Mouse (Mus musculus): ENCODE results near the gene Fam193a. TPM values are rescaled to one million over a fixed set of nuclear protein-coding genes. Genes with fewer than 3 reads are reported as not detected.

Fam193a gene
- polyA plus RNA-seq, 1 experiment from 2014 or later = 19.4 TPM

GRCm38 (mm10) chr5:34393251-34393650 is 23.5 kb downstream of the Fam193a start:
- Histone ChIP-seq H3K9ac (no peak overlapping the region), H3K36me3 (replicated peaks) (no peaks in the 10 kb centered on the region), H3K9me3 (no peaks in the 10 kb centered on the region), H3K27me3 (replicated peaks) (no peaks in the 10 kb centered on the region), H3K4me1 (0 out of 2 replicates have a peak, but pooled peaks cover 3% of the 10 kb centered on the region), H3K4me3 (no peak overlapping the region), H3K27ac (no peak overlapping the region), H3K4me2 (no peak overlapping the region)
- 95% methylated on average over 8 of the region's 8 CpGs for WGBS
- no peak for ATAC-seq (replicated peaks)

- Histone ChIP-seq H3K9ac (no peak overlapping the region), H3K27me3 (replicated peaks) (no peaks in the 10 kb centered on the region), H3K4me1 (0 out of 2 replicates have a peak, but pooled peaks cover 3% of the 10 kb centered on the region), H3K36me3 (replicated peaks) (no peaks in the 10 kb centered on the region), H3K27ac (no peak overlapping the region), H3K9me3 (no peaks in the 10 kb centered on the region), H3K4me3 (no peak overlapping the region), H3K4me2 (no peak overlapping the region)
- WGBS = 97% methylated on average over 1 of the region's 1 CpGs
- ATAC-seq (replicated peaks) = no peak
Measured at GRCm38 (mm10) chr5:34395347-34395746, 25.6 kb downstream of the Fam193a start.

GRCm38 (mm10) chr5:34395850-34396540 is 26.3 kb downstream of the Fam193a start:
- H3K4me1 ChIP-seq = 0 out of 2 replicates have a peak, but pooled peaks cover 3% of the 10 kb centered on the region
- WGBS = 88% methylated on average over 2 of the region's 2 CpGs
- H3K4me3 ChIP-seq = no peak overlapping the region
- H3K36me3 ChIP-seq (replicated peaks) = no peaks in the 10 kb centered on the region
- H3K27ac ChIP-seq = no peak overlapping the region
- no peaks in the 10 kb centered on the region for H3K9me3 ChIP-seq
- no peak overlapping the region for H3K9ac ChIP-seq
- H3K27me3 ChIP-seq (replicated peaks) = no peaks in the 10 kb centered on the region
- ATAC-seq (replicated peaks) = no peak
- no peak overlapping the region for H3K4me2 ChIP-seq

- Histone ChIP-seq H3K9ac (no peak overlapping the region), H3K9me3 (no peaks in the 10 kb centered on the region), H3K4me3 (no peak overlapping the region), H3K27ac (no peak overlapping the region), H3K27me3 (replicated peaks) (no peaks in the 10 kb centered on the region), H3K36me3 (replicated peaks) (no peaks in the 10 kb centered on the region), H3K4me1 (0 out of 2 replicates have a peak, but pooled peaks cover 3% of the 10 kb centered on the region), H3K4me2 (no peak overlapping the region)
- no peak for ATAC-seq (replicated peaks)
- WGBS = 94% methylated on average over 2 of the region's 2 CpGs
Measured at GRCm38 (mm10) chr5:34397866-34398265, 28.1 kb downstream of the Fam193a start.

- H3K4me2 ChIP-seq = no peak overlapping the region
- H3K36me3 ChIP-seq (replicated peaks) = no peaks in the 10 kb centered on the region
- no peak for ATAC-seq (replicated peaks)
- no peak overlapping the region for H3K4me3 ChIP-seq
- no peaks in the 10 kb centered on the region for H3K9me3 ChIP-seq
- no peak overlapping the region for H3K9ac ChIP-seq
- H3K4me1 ChIP-seq = 0 out of 2 replicates have a peak, but pooled peaks cover 3% of the 10 kb centered on the region
- WGBS = 77% methylated on average over 1 of the region's 1 CpGs
- no peaks in the 10 kb centered on the region for H3K27me3 ChIP-seq (replicated peaks)
- no peak overlapping the region for H3K27ac ChIP-seq
Measured at GRCm38 (mm10) chr5:34398326-34398725, 28.6 kb downstream of the Fam193a start.

- H3K9ac ChIP-seq = no peak overlapping the region
- no peak overlapping the region for H3K4me3 ChIP-seq
- no peak for ATAC-seq (replicated peaks)
- H3K9me3 ChIP-seq = no peaks in the 10 kb centered on the region
- H3K27ac ChIP-seq = peak overlapping the region; percentile 13; the same call in 1 of the 2 replicates
- H3K27me3 ChIP-seq (replicated peaks) = no peaks in the 10 kb centered on the region
- H3K4me2 ChIP-seq = no peak overlapping the region
- no peaks in the 10 kb centered on the region for H3K36me3 ChIP-seq (replicated peaks)
- 93% methylated on average over 6 of the region's 6 CpGs for WGBS
- H3K4me1 ChIP-seq = peaks cover 11% of the 10 kb centered on the region
Measured at GRCm38 (mm10) chr5:34407366-34407918, 37.7 kb downstream of the Fam193a start.

GRCm38 (mm10) chr5:34409002-34409401 is 39.3 kb downstream of the Fam193a start:
- Histone ChIP-seq H3K27me3 (replicated peaks) (no peaks in the 10 kb centered on the region), H3K36me3 (replicated peaks) (no peaks in the 10 kb centered on the region), H3K9me3 (no peaks in the 10 kb centered on the region), H3K4me3 (no peak overlapping the region), H3K27ac (no peak overlapping the region), H3K4me1 (peaks cover 11% of the 10 kb centered on the region), H3K9ac (no peak overlapping the region), H3K4me2 (no peak overlapping the region)
- 78% methylated on average over 1 of the region's 1 CpGs for WGBS
- ATAC-seq (replicated peaks) = no peak

- ATAC-seq (replicated peaks) = no peak
- Histone ChIP-seq H3K4me3 (no peak overlapping the region), H3K27me3 (replicated peaks) (no peaks in the 10 kb centered on the region), H3K36me3 (replicated peaks) (no peaks in the 10 kb centered on the region), H3K9ac (no peak overlapping the region), H3K4me1 (peaks cover 11% of the 10 kb centered on the region), H3K9me3 (no peaks in the 10 kb centered on the region), H3K27ac (no peak overlapping the region), H3K4me2 (no peak overlapping the region)
- WGBS = 90% methylated on average over 4 of the region's 4 CpGs
Measured at GRCm38 (mm10) chr5:34410819-34411218, 41.1 kb downstream of the Fam193a start.

- H3K36me3 ChIP-seq (replicated peaks) = no peaks in the 10 kb centered on the region
- H3K27ac ChIP-seq = no peak overlapping the region
- H3K27me3 ChIP-seq (replicated peaks) = no peaks in the 10 kb centered on the region
- WGBS = 96% methylated on average over 2 of the region's 2 CpGs
- no peak for ATAC-seq (replicated peaks)
- H3K4me1 ChIP-seq = peaks cover 7% of the 10 kb centered on the region
- no peaks in the 10 kb centered on the region for H3K9me3 ChIP-seq
- H3K4me3 ChIP-seq = no peak overlapping the region
- no peak overlapping the region for H3K9ac ChIP-seq
- H3K4me2 ChIP-seq = no peak overlapping the region
Measured at GRCm38 (mm10) chr5:34413921-34414320, 44.2 kb downstream of the Fam193a start.

- Histone ChIP-seq H3K27ac (no peak overlapping the region), H3K27me3 (replicated peaks) (no peaks in the 10 kb centered on the region), H3K4me1 (no peaks in the 10 kb centered on the region), H3K4me2 (no peak overlapping the region), H3K9ac (no peak overlapping the region), H3K4me3 (no peak overlapping the region), H3K9me3 (no peaks in the 10 kb centered on the region), H3K36me3 (replicated peaks) (no peaks in the 10 kb centered on the region; the same call in 1 of the 2 replicates)
- ATAC-seq (replicated peaks) = no peak
- WGBS = 89% methylated on average over 3 of the region's 3 CpGs
Measured at GRCm38 (mm10) chr5:34417251-34418008, 47.7 kb downstream of the Fam193a start.

- ATAC-seq (replicated peaks) = no peak
- Histone ChIP-seq H3K36me3 (replicated peaks) (no peaks in the 10 kb centered on the region; the same call in 1 of the 2 replicates), H3K4me1 (no peaks in the 10 kb centered on the region), H3K4me2 (no peak overlapping the region), H3K27me3 (replicated peaks) (no peaks in the 10 kb centered on the region), H3K27ac (no peak overlapping the region), H3K9ac (no peak overlapping the region), H3K4me3 (no peak overlapping the region), H3K9me3 (no peaks in the 10 kb centered on the region)
- 82% methylated on average over 1 of the region's 1 CpGs for WGBS
Measured at GRCm38 (mm10) chr5:34419188-34419587, 49.5 kb downstream of the Fam193a start.

GRCm38 (mm10) chr5:34430776-34431175 is 61.0 kb downstream of the Fam193a start:
- WGBS = 94% methylated on average over 3 of the region's 3 CpGs
- no peak for ATAC-seq (replicated peaks)

More at GRCm38 (mm10) chr5:34430776-34431175, 61.0 kb downstream of the Fam193a start:
- H3K36me3 ChIP-seq (replicated peaks) = peaks cover 37% of the 10 kb centered on the region
- H3K27ac ChIP-seq = no peak overlapping the region
- no peaks in the 10 kb centered on the region for H3K9me3 ChIP-seq
- H3K9ac ChIP-seq = no peak overlapping the region
- no peaks in the 10 kb centered on the region for H3K4me1 ChIP-seq
- no peak overlapping the region for H3K4me3 ChIP-seq
- H3K4me2 ChIP-seq = no peak overlapping the region
- H3K27me3 ChIP-seq (replicated peaks) = no peaks in the 10 kb centered on the region

Measured in midbrain, embryonic 15.5 days (tissue).